Mouse (Mus musculus) ES-E14 (cell line): ENCODE measurements at regions not wholly inside any gene's neighbourhood (a gene's known extent, or its start where the extent isn't known, plus 50 kb on each side); places are given as distances from the start of the nearest gene placed in this dataset.

Experiments
- DNase-seq: peaks from one replicate; pipeline ENCODE4 v3.0.0-alpha.2; 2013; ENCODE audit warnings: low read depth, low spot score
- H3K27ac ChIP-seq: 2 replicates; pipeline ENCODE4 v1.5.1; 2012; ENCODE audit warnings: low read depth, mild to moderate bottlenecking, low read length, moderate library complexity, mixed read lengths; ENCODE audit not compliant: poor library complexity, insufficient read depth, severe bottlenecking
- H3K36me3 ChIP-seq: 2 replicates; pipeline ENCODE4 v1.6.1; 2012; ENCODE audit warnings: mild to moderate bottlenecking, low read length, moderate library complexity, mixed read lengths; ENCODE audit not compliant: control insufficient read depth, poor library complexity, insufficient read depth, severe bottlenecking
- H3K4me1 ChIP-seq, 2 experiments: fragments of 150-350 bp in 1 of 2; sonication (generic) in 1 of 2; 2 replicates each; pipeline ENCODE4 v1.6.1; 2012; ENCODE audit warnings: low read length in 2 of 2, mild to moderate bottlenecking in 1 of 2, mixed read lengths in 1 of 2; ENCODE audit not compliant: control insufficient read depth in 2 of 2, insufficient read depth in 2 of 2, poor library complexity in 1 of 2
- H3K4me3 ChIP-seq, 2 experiments: fragments of 150-350 bp in 1 of 2; sonication (generic) in 1 of 2; 2 replicates each; pipeline ENCODE4 v1.5.1; 2012; ENCODE audit warnings: low read length in 2 of 2, low read depth in 1 of 2, mild to moderate bottlenecking in 1 of 2, mixed read lengths in 1 of 2; ENCODE audit not compliant: insufficient read depth in 1 of 2, poor library complexity in 1 of 2, severe bottlenecking in 1 of 2
- H3K9ac ChIP-seq: 2 replicates; pipeline ENCODE4 v1.6.1; 2012; ENCODE audit warnings: low read depth, mild to moderate bottlenecking, low read length, mixed read lengths; ENCODE audit not compliant: poor library complexity, insufficient read depth, severe bottlenecking
- H3K9me3 ChIP-seq: fragments of 150-350 bp; sonication (generic); 2 replicates; pipeline ENCODE4 v1.6.1; 2012; ENCODE audit warnings: low read depth, mild to moderate bottlenecking, low read length; ENCODE audit not compliant: control insufficient read depth, insufficient read depth
- CHD2 ChIP-seq: IDR thresholded peaks from 2 replicates; pipeline ENCODE4 v1.6.1; 2014; ENCODE audit warnings: mild to moderate bottlenecking, low read depth, low read length, inconsistent platforms
- HCFC1 ChIP-seq: IDR thresholded peaks from 2 replicates; pipeline ENCODE4 v1.6.1; 2012; ENCODE audit warnings: low read length, inconsistent platforms, borderline replicate concordance; ENCODE audit not compliant: insufficient read depth
- MAFK ChIP-seq: IDR thresholded peaks from 2 replicates; pipeline ENCODE4 v1.6.1; 2014; ENCODE audit warnings: mild to moderate bottlenecking, low read depth, low read length, inconsistent platforms; ENCODE audit not compliant: insufficient read depth
- ZC3H11A ChIP-seq: IDR thresholded peaks from 2 replicates; pipeline ENCODE4 v1.6.1; 2012; ENCODE audit warnings: low read depth, mild to moderate bottlenecking, inconsistent platforms, low read length, borderline replicate concordance
- ZNF384 ChIP-seq: IDR thresholded peaks from 2 replicates; pipeline ENCODE4 v1.6.1; 2012; ENCODE audit warnings: low read depth, low read length, inconsistent platforms
- in situ Hi-C, 2 experiments: fragments of 600-800 bp; cut with MboI; formaldehyde crosslinking; loops; one replicate each; pipeline ENCODE4 v1.15.1; 2025; ENCODE audit warnings: low sequenced_read_pairs in 2 of 2, inconsistent platforms in 1 of 2; ENCODE audit not compliant: unreplicated experiment in 2 of 2

GRCm38 (mm10) chr3:49566769-49567729, 190.1 kb downstream of the Pcdh18 start:
- Histone ChIP-seq H3K36me3 (no peaks in the 10 kb centered on the region), H3K4me1 (no peaks in the 10 kb centered on the region), H3K9ac (no peak overlapping the region), H3K4me3 (no peak overlapping the region), H3K9me3 (no peaks in the 10 kb centered on the region), H3K27ac (no peak overlapping the region)
- DNase-seq: no peak
- in situ Hi-C loops: no loop called here
- TF ChIP-seq ZNF384 (no peak), HCFC1 (no peak), CHD2 (no peak), ZC3H11A (no peak), MAFK (no peak)

GRCm38 (mm10) chr3:49527642-49528041, 229.5 kb downstream of the Pcdh18 start:
- TF ChIP-seq MAFK: no peak
- no peak for TF ChIP-seq ZNF384
- TF ChIP-seq CHD2: no peak
- no peaks in the 10 kb centered on the region for H3K36me3 ChIP-seq
- in situ Hi-C loops: no loop called here
- no peak overlapping the region for H3K4me3 ChIP-seq
- DNase-seq: no peak
- H3K9me3 ChIP-seq: no peaks in the 10 kb centered on the region
- no peak overlapping the region for H3K9ac ChIP-seq
- H3K27ac ChIP-seq: no peak overlapping the region
- H3K4me1 ChIP-seq: no peaks in the 10 kb centered on the region

GRCm38 (mm10) chr3:49520088-49520487, 237.0 kb downstream of the Pcdh18 start:
- in situ Hi-C loops: no loop called here
- Histone ChIP-seq H3K4me3 (no peak overlapping the region), H3K9me3 (no peaks in the 10 kb centered on the region), H3K27ac (no peak overlapping the region), H3K4me1 (no peaks in the 10 kb centered on the region), H3K9ac (no peak overlapping the region), H3K36me3 (no peaks in the 10 kb centered on the region)
- no peak for DNase-seq
- TF ChIP-seq ZC3H11A (no peak), CHD2 (no peak), HCFC1 (no peak), ZNF384 (no peak), MAFK (no peak)

GRCm38 (mm10) chr3:49504581-49504980, 252.5 kb downstream of the Pcdh18 start:
- H3K36me3 ChIP-seq: no peaks in the 10 kb centered on the region
- H3K9ac ChIP-seq: no peak overlapping the region
- no peak overlapping the region for H3K4me3 ChIP-seq
- H3K9me3 ChIP-seq: no peaks in the 10 kb centered on the region
- no peak for DNase-seq
- in situ Hi-C loops: no loop called here
- no peaks in the 10 kb centered on the region for H3K4me1 ChIP-seq
- no peak overlapping the region for H3K27ac ChIP-seq
- TF ChIP-seq ZC3H11A: no peak
- TF ChIP-seq MAFK: no peak
- TF ChIP-seq ZNF384: no peak
- no peak for TF ChIP-seq CHD2
- no peak for TF ChIP-seq HCFC1
